Mouse (Mus musculus): Measurements from ENCODE around the gene Gpr4. TPM values are rescaled to one million over a fixed set of nuclear protein-coding genes. Genes with fewer than 3 reads are reported as not detected.

Gpr4 gene
- polyA plus RNA-seq, 1 experiment from 2014 or later, result 1.8 TPM

DNA sequence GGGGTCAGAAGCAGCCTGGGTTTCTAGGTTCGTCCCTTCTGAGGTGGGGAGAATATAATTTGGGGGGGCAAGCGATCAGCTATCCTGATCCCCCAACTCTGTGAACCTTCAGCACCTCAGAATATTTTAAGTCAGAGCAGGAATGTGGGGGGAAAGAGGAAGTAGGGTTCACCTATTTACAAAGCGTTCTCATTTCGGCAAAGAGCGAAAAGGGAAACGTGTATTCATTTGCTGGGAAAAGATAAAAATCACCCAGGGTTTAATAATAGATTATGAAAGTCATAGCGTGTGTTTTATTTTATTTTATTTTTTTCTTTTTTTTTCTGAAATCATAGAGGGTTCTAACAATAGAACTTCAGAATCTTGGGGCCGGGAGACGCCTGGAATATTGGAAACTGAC lies 2.6 kb downstream of the Gpr4 start:
- H3K27ac ChIP-seq (ENCODE audit: low read depth, low read length), result no peak overlapping the region
- H3K9ac ChIP-seq (ENCODE audit: low read length), result no peak overlapping the region
- no peak overlapping the region for H3K4me3 ChIP-seq (ENCODE audit: low read depth, low read length)
- H3K4me1 ChIP-seq (ENCODE audit: control insufficient read depth, insufficient read depth, low read length), result peaks cover 3% of the 10 kb centered on the region; the same call in 1 of the 2 replicates
- no peaks in the 10 kb centered on the region for H3K27me3 ChIP-seq (replicated peaks; ENCODE audit: control insufficient read depth, insufficient read depth, low read length)
- DNase-seq (ENCODE audit: low spot score) (no peak), ATAC-seq (no peak)
- H3K4me2 ChIP-seq (ENCODE audit: low read length), result no peak overlapping the region
- H3K36me3 ChIP-seq (ENCODE audit: control insufficient read depth, insufficient read depth, low read length), result no peaks in the 10 kb centered on the region
- 74% methylated on average over 9 of the region's 9 CpGs for WGBS
- no peaks in the 10 kb centered on the region for H3K9me3 ChIP-seq (replicated peaks; ENCODE audit: control insufficient read depth, low read length)

DNA sequence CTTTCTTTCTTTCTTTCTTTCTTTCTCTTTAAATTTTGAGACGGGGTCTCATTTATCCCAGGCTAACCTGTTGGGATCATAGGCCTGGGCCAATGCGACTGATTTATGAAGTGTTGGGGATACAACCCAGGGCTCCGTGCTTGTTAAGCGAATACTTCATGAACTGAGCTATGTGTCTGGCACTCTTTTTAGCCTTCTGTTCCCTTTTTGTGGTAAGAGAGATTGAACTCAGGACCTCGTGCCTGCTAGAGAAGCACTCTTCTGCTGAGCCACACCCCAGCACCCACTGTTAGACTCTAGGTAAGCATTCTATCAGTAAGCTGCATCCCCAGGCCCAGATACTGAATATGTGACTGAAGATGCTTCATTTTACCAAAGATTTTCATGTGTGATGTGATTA lies 5.2 kb downstream of the Gpr4 start:
- H3K4me1 ChIP-seq (ENCODE audit: control insufficient read depth, insufficient read depth, low read length), result no peaks in the 10 kb centered on the region
- ATAC-seq, result no peak
- WGBS, result 72% methylated on average over 5 of the region's 5 CpGs
- DNase-seq (ENCODE audit: low spot score), result no peak
- H3K4me2 ChIP-seq (ENCODE audit: low read length), result no peak overlapping the region
- H3K27me3 ChIP-seq (replicated peaks; ENCODE audit: control insufficient read depth, insufficient read depth, low read length), result no peaks in the 10 kb centered on the region
- H3K36me3 ChIP-seq (ENCODE audit: control insufficient read depth, insufficient read depth, low read length), result no peaks in the 10 kb centered on the region
- H3K9ac ChIP-seq (ENCODE audit: low read length), result no peak overlapping the region
- no peaks in the 10 kb centered on the region for H3K9me3 ChIP-seq (replicated peaks; ENCODE audit: control insufficient read depth, low read length)
- H3K27ac ChIP-seq (ENCODE audit: low read depth, low read length), result no peak overlapping the region
- H3K4me3 ChIP-seq (ENCODE audit: low read depth, low read length), result no peak overlapping the region

DNA sequence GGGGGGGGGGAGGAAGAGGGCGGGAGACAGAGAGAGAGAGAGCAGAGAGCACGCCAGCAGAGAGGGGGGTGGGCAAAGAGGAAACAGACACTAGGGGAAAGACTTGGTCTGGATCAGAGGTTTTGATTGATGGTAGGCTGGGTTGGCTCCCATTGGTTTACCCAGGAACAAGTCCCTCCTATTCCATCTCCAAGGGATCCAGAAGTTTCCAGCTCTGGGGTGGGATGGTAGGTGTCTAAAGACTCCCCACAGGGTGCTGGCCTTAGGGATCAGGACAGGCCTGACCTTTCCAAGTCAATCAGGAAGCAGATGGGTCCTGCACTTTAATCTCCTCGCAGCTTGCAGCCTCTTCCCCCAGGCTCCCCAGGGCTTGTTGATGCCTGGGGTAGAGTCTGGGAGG lies 5.6 kb downstream of the Gpr4 start:
- H3K9ac ChIP-seq (ENCODE audit: low read length), result no peak overlapping the region
- WGBS, result 15% methylated on average over 1 of the region's 3 CpGs
- no peak for DNase-seq (ENCODE audit: low spot score)

DNA sequence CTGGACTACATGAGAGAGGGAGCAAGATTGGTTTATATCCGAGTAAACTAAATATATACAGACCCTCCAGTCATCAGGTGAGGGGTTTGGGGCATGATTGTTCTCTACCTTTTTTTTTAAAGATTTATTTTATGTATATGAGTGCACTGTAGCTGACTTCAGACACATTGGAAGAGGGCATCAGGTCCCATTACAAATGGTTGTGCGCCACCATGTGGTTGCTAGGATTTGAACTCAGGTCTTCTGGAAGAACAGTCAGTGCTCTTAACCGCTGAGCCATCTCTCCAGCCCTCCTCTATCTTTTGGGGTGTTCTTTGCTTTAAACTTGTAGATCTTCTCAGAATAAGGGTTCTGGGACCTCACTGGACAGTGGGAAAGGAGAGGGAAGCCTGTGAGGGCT lies 7.7 kb downstream of the Gpr4 start:
- no peaks in the 10 kb centered on the region for H3K27me3 ChIP-seq (replicated peaks; ENCODE audit: control insufficient read depth, insufficient read depth, low read length)
- H3K4me2 ChIP-seq (ENCODE audit: low read length), result no peak overlapping the region
- no peaks in the 10 kb centered on the region for H3K9me3 ChIP-seq (replicated peaks; ENCODE audit: control insufficient read depth, low read length)
- no peak overlapping the region for H3K27ac ChIP-seq (ENCODE audit: low read depth, low read length)
- H3K4me3 ChIP-seq (ENCODE audit: low read depth, low read length), result no peak overlapping the region
- no peak overlapping the region for H3K9ac ChIP-seq (ENCODE audit: low read length)
- ATAC-seq (no peak), DNase-seq (ENCODE audit: low spot score) (no peak)
- H3K4me1 ChIP-seq (ENCODE audit: control insufficient read depth, insufficient read depth, low read length), result no peaks in the 10 kb centered on the region
- no peaks in the 10 kb centered on the region for H3K36me3 ChIP-seq (ENCODE audit: control insufficient read depth, insufficient read depth, low read length)
- WGBS, result 60% methylated on average over 3 of the region's 3 CpGs

More for the DNA sequence above, 5.6 kb downstream of the Gpr4 start:
- Histone ChIP-seq H3K4me2 (ENCODE audit: low read length) (no peak overlapping the region), H3K36me3 (ENCODE audit: control insufficient read depth, insufficient read depth, low read length) (no peaks in the 10 kb centered on the region), H3K27me3 (replicated peaks; ENCODE audit: control insufficient read depth, insufficient read depth, low read length) (no peaks in the 10 kb centered on the region), H3K9me3 (replicated peaks; ENCODE audit: control insufficient read depth, low read length) (no peaks in the 10 kb centered on the region), H3K4me1 (ENCODE audit: control insufficient read depth, insufficient read depth, low read length) (no peaks in the 10 kb centered on the region), H3K27ac (ENCODE audit: low read depth, low read length) (no peak overlapping the region), H3K4me3 (ENCODE audit: low read depth, low read length) (no peak overlapping the region)
- no peak for ATAC-seq

DNA sequence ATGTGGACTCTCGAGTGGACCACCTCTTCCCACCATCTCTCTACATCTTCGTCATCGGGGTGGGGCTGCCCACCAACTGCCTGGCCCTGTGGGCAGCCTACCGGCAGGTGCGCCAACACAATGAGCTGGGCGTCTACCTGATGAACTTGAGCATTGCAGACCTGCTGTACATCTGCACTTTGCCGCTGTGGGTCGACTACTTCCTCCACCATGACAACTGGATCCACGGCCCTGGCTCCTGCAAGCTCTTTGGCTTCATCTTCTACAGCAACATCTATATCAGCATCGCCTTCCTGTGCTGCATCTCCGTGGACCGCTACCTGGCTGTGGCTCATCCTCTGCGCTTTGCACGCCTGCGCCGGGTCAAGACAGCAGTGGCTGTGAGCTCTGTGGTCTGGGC lies 9.9 kb downstream of the Gpr4 start:
- peaks cover 6% of the 10 kb centered on the region for H3K4me1 ChIP-seq (ENCODE audit: control insufficient read depth, insufficient read depth, low read length)
- no peak for DNase-seq (ENCODE audit: low spot score)
- no peak for ATAC-seq
- H3K4me3 ChIP-seq (ENCODE audit: low read depth, low read length), result no peak overlapping the region
- H3K9ac ChIP-seq (ENCODE audit: low read length), result no peak overlapping the region
- 94% methylated on average over 16 of the region's 16 CpGs for WGBS
- H3K27me3 ChIP-seq (replicated peaks; ENCODE audit: control insufficient read depth, insufficient read depth, low read length), result no peaks in the 10 kb centered on the region
- no peak overlapping the region for H3K27ac ChIP-seq (ENCODE audit: low read depth, low read length)
- no peaks in the 10 kb centered on the region for H3K36me3 ChIP-seq (ENCODE audit: control insufficient read depth, insufficient read depth, low read length)
- H3K9me3 ChIP-seq (replicated peaks; ENCODE audit: control insufficient read depth, low read length), result no peaks in the 10 kb centered on the region
- H3K4me2 ChIP-seq (ENCODE audit: low read length), result no peak overlapping the region

DNA sequence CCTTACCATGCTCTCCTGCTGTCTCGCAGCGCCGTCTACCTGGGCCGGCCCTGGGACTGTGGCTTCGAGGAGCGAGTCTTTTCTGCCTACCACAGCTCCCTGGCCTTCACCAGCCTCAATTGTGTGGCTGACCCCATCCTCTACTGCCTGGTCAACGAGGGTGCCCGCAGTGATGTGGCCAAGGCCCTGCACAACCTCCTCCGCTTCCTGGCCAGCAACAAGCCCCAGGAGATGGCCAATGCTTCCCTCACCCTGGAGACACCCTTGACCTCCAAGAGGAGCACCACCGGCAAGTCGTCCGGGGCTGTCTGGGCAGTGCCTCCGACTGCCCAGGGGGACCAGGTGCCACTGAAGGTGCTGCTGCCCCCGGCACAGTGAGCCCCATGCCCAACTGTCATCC lies 10.5 kb downstream of the Gpr4 start:
- no peak for ATAC-seq

DNA sequence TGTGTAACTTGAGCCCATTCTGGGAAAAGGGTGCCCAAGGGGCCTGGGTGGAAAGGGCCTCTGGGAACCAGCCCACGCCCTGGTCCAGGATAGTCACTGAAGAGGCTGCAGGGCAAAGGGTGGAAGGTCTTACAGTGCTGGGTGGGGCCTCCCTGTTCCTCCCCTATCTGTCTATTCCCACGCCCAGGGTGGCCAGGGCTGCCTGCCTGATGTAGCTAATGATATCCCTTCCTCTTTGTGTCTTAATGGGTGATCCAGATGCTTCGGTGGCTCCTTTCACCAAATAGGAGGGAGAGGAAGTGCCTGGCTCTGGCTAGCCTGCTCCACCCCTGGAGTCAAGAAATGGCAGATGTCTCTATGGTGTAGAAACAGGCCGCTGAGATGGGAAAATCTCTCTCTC lies 12.6 kb downstream of the Gpr4 start:
- Histone ChIP-seq H3K27me3 (replicated peaks; ENCODE audit: control insufficient read depth, insufficient read depth, low read length) (no peaks in the 10 kb centered on the region), H3K4me1 (ENCODE audit: control insufficient read depth, insufficient read depth, low read length) (peaks cover 13% of the 10 kb centered on the region), H3K9ac (ENCODE audit: low read length) (no peak overlapping the region), H3K9me3 (replicated peaks; ENCODE audit: control insufficient read depth, low read length) (no peaks in the 10 kb centered on the region), H3K27ac (ENCODE audit: low read depth, low read length) (no peak overlapping the region), H3K36me3 (ENCODE audit: control insufficient read depth, insufficient read depth, low read length) (no peaks in the 10 kb centered on the region), H3K4me3 (ENCODE audit: low read depth, low read length) (no peak overlapping the region), H3K4me2 (ENCODE audit: low read length) (no peak overlapping the region)
- no peak for DNase-seq (ENCODE audit: low spot score)
- 76% methylated on average over 4 of the region's 4 CpGs for WGBS
- no peak for ATAC-seq

More for the DNA sequence above, 10.5 kb downstream of the Gpr4 start:
- Histone ChIP-seq H3K4me1 (ENCODE audit: control insufficient read depth, insufficient read depth, low read length) (peaks cover 6% of the 10 kb centered on the region), H3K4me3 (ENCODE audit: low read depth, low read length) (no peak overlapping the region), H3K27ac (ENCODE audit: low read depth, low read length) (no peak overlapping the region), H3K27me3 (replicated peaks; ENCODE audit: control insufficient read depth, insufficient read depth, low read length) (no peaks in the 10 kb centered on the region), H3K9ac (ENCODE audit: low read length) (no peak overlapping the region), H3K4me2 (ENCODE audit: low read length) (no peak overlapping the region), H3K9me3 (replicated peaks; ENCODE audit: control insufficient read depth, low read length) (no peaks in the 10 kb centered on the region), H3K36me3 (ENCODE audit: control insufficient read depth, insufficient read depth, low read length) (no peaks in the 10 kb centered on the region)
- 93% methylated on average over 14 of the region's 14 CpGs for WGBS
- no peak for DNase-seq (ENCODE audit: low spot score)

DNA sequence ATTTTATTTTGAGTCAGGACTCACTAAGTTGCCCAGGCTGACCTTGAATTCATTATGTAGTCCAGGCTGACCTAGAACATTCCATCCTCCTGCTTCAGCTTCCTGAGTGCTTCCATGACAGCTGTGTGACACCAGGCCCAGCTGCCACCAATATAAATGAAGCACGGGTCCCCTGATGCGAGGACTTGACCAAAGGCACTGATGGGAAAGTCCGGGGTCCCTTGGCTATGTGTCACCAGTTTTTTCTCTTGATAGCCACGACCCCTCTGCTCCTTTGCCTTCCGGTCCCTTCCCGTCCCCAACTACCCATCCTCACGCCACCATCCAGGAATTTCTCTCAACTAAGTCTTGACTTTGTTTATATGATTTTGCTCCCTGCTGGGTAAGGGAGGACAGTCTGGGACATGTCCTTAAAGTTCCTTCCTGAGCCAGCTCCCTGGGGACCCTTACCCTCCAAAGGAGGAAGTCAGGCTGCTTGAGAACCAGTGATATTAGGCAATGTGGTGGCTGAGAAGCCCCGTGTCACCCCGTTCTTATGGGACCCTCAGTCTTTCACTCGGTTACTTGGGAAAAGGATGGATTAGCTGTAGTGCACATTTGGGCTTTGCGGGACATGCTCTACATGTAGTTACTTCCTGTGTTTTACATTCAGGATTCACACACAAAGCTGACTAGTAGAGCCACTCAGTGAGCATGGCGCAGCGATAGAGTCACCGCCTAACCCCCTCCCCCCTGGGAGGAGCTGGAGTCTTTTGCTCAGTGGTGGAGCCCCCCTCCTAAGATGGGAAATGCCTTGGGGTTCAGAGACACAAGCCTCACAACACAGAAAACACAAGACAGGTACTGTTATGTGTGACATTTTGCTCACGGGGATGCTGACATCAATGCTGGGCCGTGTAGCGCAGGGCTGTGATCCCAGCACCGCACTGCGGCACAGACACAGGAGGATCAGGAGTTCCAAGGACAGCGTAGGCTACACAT lies 14.8 kb downstream of the Gpr4 start:
- peak; percentile 18 for ATAC-seq

More for the DNA sequence above, 14.8 kb downstream of the Gpr4 start:
- peak; percentile 54 for DNase-seq (ENCODE audit: low spot score)
- no peaks in the 10 kb centered on the region for H3K27me3 ChIP-seq (replicated peaks; ENCODE audit: control insufficient read depth, insufficient read depth, low read length)
- peak overlapping the region; percentile 100 for H3K27ac ChIP-seq (ENCODE audit: low read depth, low read length)
- peaks cover 13% of the 10 kb centered on the region for H3K4me1 ChIP-seq (ENCODE audit: control insufficient read depth, insufficient read depth, low read length)
- peak overlapping the region; percentile 65 for H3K4me2 ChIP-seq (ENCODE audit: low read length)
- H3K4me3 ChIP-seq (ENCODE audit: low read depth, low read length), result peak overlapping the region; percentile 39
- 20% methylated on average over 20 of the region's 20 CpGs for WGBS
- H3K36me3 ChIP-seq (ENCODE audit: control insufficient read depth, insufficient read depth, low read length), result 0 out of 2 replicates have a peak, but pooled peaks cover 4% of the 10 kb centered on the region
- no peaks in the 10 kb centered on the region for H3K9me3 ChIP-seq (replicated peaks; ENCODE audit: control insufficient read depth, low read length)
- H3K9ac ChIP-seq (ENCODE audit: low read length), result peak overlapping the region; percentile 58
